ENCODE assay signal across 23 mouse cellular contexts in the genomic region with DNA sequence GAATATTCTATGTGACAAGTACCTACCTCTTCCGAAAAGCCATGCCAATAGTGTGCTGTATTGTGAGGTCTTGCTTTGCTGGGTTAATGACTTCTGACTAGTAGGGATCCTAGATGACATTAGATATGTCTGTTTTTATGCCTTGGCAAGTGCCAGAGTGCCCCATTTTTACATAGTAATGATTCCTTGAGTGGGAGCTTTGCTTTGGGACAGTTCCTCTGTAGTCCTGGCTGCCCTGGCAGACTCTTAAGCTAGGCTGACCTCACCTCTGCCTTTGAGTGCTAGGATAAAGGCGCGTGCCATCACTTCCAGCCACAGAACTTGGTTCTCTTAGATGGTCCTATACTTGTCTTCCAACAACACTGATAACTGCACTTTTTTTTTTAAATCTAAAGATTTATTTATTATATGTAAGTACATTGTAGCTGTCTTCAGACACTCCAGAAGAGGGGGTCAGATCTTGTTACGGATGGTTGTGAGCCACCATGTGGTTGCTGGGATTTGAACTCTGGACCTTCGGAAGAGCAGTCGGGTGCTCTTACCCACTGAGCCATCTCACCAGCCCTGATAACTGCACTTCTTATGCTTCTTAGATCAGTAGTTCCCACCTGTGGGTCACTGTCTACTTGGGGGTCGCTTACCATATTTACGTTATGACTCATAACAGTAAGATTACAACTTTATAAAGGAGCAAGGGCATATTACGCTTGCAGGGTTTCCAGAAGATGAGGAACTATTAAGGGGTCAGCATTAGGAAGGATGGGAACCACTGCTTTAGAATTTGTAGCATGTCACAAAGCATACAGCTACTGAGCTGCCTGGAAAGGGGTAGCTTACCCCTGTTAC. TPM values are rescaled to one million over a fixed set of nuclear protein-coding genes. Genes with fewer than 3 reads are reported as not detected.
DNase-seq lines count a peak whose midpoint lies in the region; ATAC-seq and TF ChIP-seq lines count a peak whose summit lies in the region.
"Had no signal": no experiment of that assay in that cellular context is flagged by ENCODE, and none has a peak within 500 bp of the region (broad histone marks: within the 10 kb centered on the region; RNA-seq: fewer than 3 reads in every experiment).

No protein-coding gene starts in this region.

- no peak overlapping the region for H3K9ac ChIP-seq in heart, postnatal 0 days (replicated peaks; ENCODE audit: low read depth, low read length)
- no peak overlapping the region for H3K9ac ChIP-seq in liver, embryonic 13.5 days
- no peak overlapping the region for H3K9ac ChIP-seq in ES-Bruce4 (ENCODE audit: low read depth, poor library complexity, severe bottlenecking)
- no peak overlapping the region for H3K9ac ChIP-seq in liver, embryonic 15.5 days
- no peak overlapping the region for H3K9ac ChIP-seq in forebrain, postnatal 0 days
- H3K9ac ChIP-seq: embryonic facial prominence, embryonic 15.5 days; heart, embryonic 12.5 days had no signal

- 84% methylated on average over 9 of the region's 9 CpGs for WGBS in heart, postnatal 0 days
- 83% methylated on average over 9 of the region's 9 CpGs for WGBS in liver, embryonic 13.5 days (ENCODE audit: insufficient replicate concordance)
- 81% methylated on average over 9 of the region's 9 CpGs for WGBS in liver, embryonic 15.5 days (ENCODE audit: insufficient replicate concordance)
- WGBS in forebrain, postnatal 0 days: 93% methylated on average over 9 of the region's 9 CpGs

- no peak for TF ChIP-seq CTCF in heart, postnatal 0 days (IDR thresholded peaks at IDR 0.05; ENCODE audit: low read depth)
- TF ChIP-seq CTCF in ES-Bruce4 (IDR thresholded peaks at IDR 0.05; ENCODE audit: low read depth, low read length): no peak
- TF ChIP-seq CTCF in forebrain, postnatal 0 days (IDR thresholded peaks at IDR 0.05; ENCODE audit: low read depth): no peak

- peak overlapping the region; percentile 26; the same call in 1 of the 2 replicates for H3K27ac ChIP-seq in heart, postnatal 0 days (ENCODE audit: low read depth)
- peak overlapping the region; percentile 45; the same call in 1 of the 2 replicates for H3K27ac ChIP-seq in liver, embryonic 13.5 days
- H3K27ac ChIP-seq in ES-Bruce4 (ENCODE audit: insufficient read depth, low read length): peak overlapping the region; percentile 37; the same call in 1 of the 2 replicates
- H3K27ac ChIP-seq in liver, embryonic 15.5 days (replicated peaks): peak overlapping the region; percentile 60
- H3K27ac ChIP-seq in forebrain, postnatal 0 days (ENCODE audit: low read depth, low read length): no peak overlapping the region
- H3K27ac ChIP-seq: embryonic facial prominence, embryonic 15.5 days; forebrain, embryonic 10.5 days had no signal

- H3K4me3 ChIP-seq in heart, postnatal 0 days (ENCODE audit: low read depth, low read length): no peak overlapping the region
- H3K4me3 ChIP-seq in liver, embryonic 13.5 days (replicated peaks): no peak overlapping the region
- no peak overlapping the region for H3K4me3 ChIP-seq in ES-Bruce4 (ENCODE audit: low read depth, low read length)
- no peak overlapping the region for H3K4me3 ChIP-seq in liver, embryonic 15.5 days (replicated peaks)
- no peak overlapping the region for H3K4me3 ChIP-seq in forebrain, postnatal 0 days (ENCODE audit: low read depth, low read length)
- H3K4me3 ChIP-seq: embryonic facial prominence, embryonic 15.5 days; erythroblast, embryonic 14.5 days; forebrain, embryonic 10.5 days; heart, embryonic 12.5 days had no signal

- DNase-seq in heart, postnatal 0 days (ENCODE audit: low spot score): no peak
- no peak for DNase-seq in heart, adult 18-20 months
- DNase-seq in liver, embryonic 13.5 days: no peak
- no peak for DNase-seq in liver
- DNase-seq in gastrocnemius, adult 18-20 months (ENCODE audit: low spot score): no peak
- no peak for DNase-seq in forebrain, postnatal 0 days
- DNase-seq: adrenal gland, adult 2 months; adrenal gland, postnatal 25 days; cerebellum, adult 18-20 months; cerebellum, adult 9-11 months; cerebellum, postnatal 36 days; gastrocnemius, postnatal 14 days; heart, postnatal 36 days had no signal

- no peak for TF ChIP-seq POLR2A in ES-Bruce4 (IDR thresholded peaks at IDR 0.05; ENCODE audit: insufficient read depth, low read length)

- no peaks in the 10 kb centered on the region for H3K27me3 ChIP-seq in heart, postnatal 0 days (ENCODE audit: control insufficient read depth, insufficient read depth, low read length)
- H3K27me3 ChIP-seq in liver, embryonic 13.5 days: no peaks in the 10 kb centered on the region
- H3K27me3 ChIP-seq in ES-Bruce4 (ENCODE audit: control insufficient read depth, insufficient read depth, low read length, poor library complexity, severe bottlenecking): no peaks in the 10 kb centered on the region
- H3K27me3 ChIP-seq in liver, embryonic 15.5 days: no peaks in the 10 kb centered on the region
- H3K27me3 ChIP-seq in forebrain, postnatal 0 days (ENCODE audit: insufficient read depth, low read length): no peaks in the 10 kb centered on the region
- H3K27me3 ChIP-seq: embryonic facial prominence, embryonic 15.5 days; heart, embryonic 12.5 days; Patski had no signal

- no peak overlapping the region for H3K4me2 ChIP-seq in heart, postnatal 0 days (ENCODE audit: low read depth, low read length)
- no peak overlapping the region for H3K4me2 ChIP-seq in liver, embryonic 13.5 days
- no peak overlapping the region for H3K4me2 ChIP-seq in liver, embryonic 15.5 days
- H3K4me2 ChIP-seq in forebrain, postnatal 0 days (ENCODE audit: low read depth): no peak overlapping the region
- H3K4me2 ChIP-seq: embryonic facial prominence, embryonic 15.5 days; heart, embryonic 12.5 days had no signal

- 0 out of 2 replicates have a peak, but pooled peaks cover 10% of the 10 kb centered on the region for H3K4me1 ChIP-seq in heart, postnatal 0 days (ENCODE audit: control insufficient read depth, insufficient read depth)
- peaks cover 43% of the 10 kb centered on the region for H3K4me1 ChIP-seq in liver, embryonic 13.5 days (replicated peaks)
- H3K4me1 ChIP-seq in ES-Bruce4 (ENCODE audit: control insufficient read depth, insufficient read depth, low read length): no peaks in the 10 kb centered on the region
- H3K4me1 ChIP-seq in liver, embryonic 15.5 days (replicated peaks): peaks cover 39% of the 10 kb centered on the region
- 0 out of 2 replicates have a peak, but pooled peaks cover 2% of the 10 kb centered on the region for H3K4me1 ChIP-seq in forebrain, postnatal 0 days (ENCODE audit: insufficient read depth)

- no peak for ATAC-seq in heart, postnatal 0 days (ENCODE audit: insufficient read depth, low read depth)
- peak; percentile 10; the same call in 1 of the 2 replicates for ATAC-seq in liver, embryonic 13.5 days (ENCODE audit: low read depth)
- ATAC-seq in liver, embryonic 15.5 days (ENCODE audit: insufficient read depth): no peak
- no peak for ATAC-seq in forebrain, postnatal 0 days
- ATAC-seq: forebrain, embryonic 14.5 days; hindbrain, embryonic 16.5 days; inflammation-experienced regulatory T-cells, adult 6 months; Patski had no signal

- no peaks in the 10 kb centered on the region for H3K9me3 ChIP-seq in heart, postnatal 0 days (replicated peaks; ENCODE audit: control insufficient read depth, low read length)
- no peaks in the 10 kb centered on the region for H3K9me3 ChIP-seq in liver, embryonic 13.5 days (replicated peaks)
- H3K9me3 ChIP-seq in ES-Bruce4 (replicated peaks; ENCODE audit: control insufficient read depth, insufficient read depth, low read length, poor library complexity, severe bottlenecking): no peaks in the 10 kb centered on the region
- no peaks in the 10 kb centered on the region for H3K9me3 ChIP-seq in liver, embryonic 15.5 days (replicated peaks)
- H3K9me3 ChIP-seq in forebrain, postnatal 0 days (ENCODE audit: low read length): no peaks in the 10 kb centered on the region
- H3K9me3 ChIP-seq: embryonic facial prominence, embryonic 15.5 days; heart, embryonic 12.5 days had no signal

- H3K36me3 ChIP-seq in heart, postnatal 0 days (replicated peaks; ENCODE audit: control insufficient read depth, insufficient read depth, low read length): peaks cover 68% of the 10 kb centered on the region
- peaks cover 78% of the 10 kb centered on the region for H3K36me3 ChIP-seq in liver, embryonic 13.5 days
- H3K36me3 ChIP-seq in ES-Bruce4 (ENCODE audit: control insufficient read depth, insufficient read depth, low read length, poor library complexity, severe bottlenecking): peaks cover 67% of the 10 kb centered on the region
- H3K36me3 ChIP-seq in liver, embryonic 15.5 days (replicated peaks): peaks cover 78% of the 10 kb centered on the region
- peaks cover 71% of the 10 kb centered on the region for H3K36me3 ChIP-seq in forebrain, postnatal 0 days (ENCODE audit: insufficient read depth)

- TF ChIP-seq EP300 in heart, postnatal 0 days (IDR thresholded peaks at IDR 0.05; ENCODE audit: low read depth): no peak
- TF ChIP-seq EP300 in ES-Bruce4 (IDR thresholded peaks at IDR 0.05; ENCODE audit: insufficient read depth, low read depth, low read length): no peak

RNA-seq across cellular contexts. Expression of a gene that starts 5.7 kb away (rescaled TPM):
- 472 and 482 TPM in 2 replicates for total RNA-seq in heart, postnatal 0 days (2014; rRNA removed; ENCODE audit: low replicate concordance)
- 287 and 306 TPM in 2 replicates for polyA plus RNA-seq in heart, postnatal 0 days (2015; fragmentation: Nextera tagmentation; extraction: Ambion mirVana)
- 100 to 1,000 TPM; 479 to 585 TPM for total RNA-seq in heart, adult 18-20 months (2021)
- polyA plus RNA-seq in liver, embryonic 13.5 days (2015; fragmentation: Nextera tagmentation; extraction: Ambion mirVana): 556 and 610 TPM in 2 replicates
- polyA plus RNA-seq in ES-Bruce4 (2011; ENCODE audit: insufficient read depth, insufficient read length, low read depth, missing spikeins): 2,022 and 2,082 TPM in 2 replicates
- polyA plus RNA-seq in liver, embryonic 15.5 days (2015; fragmentation: Nextera tagmentation; extraction: Ambion mirVana): 294 and 338 TPM in 2 replicates
- 100 to 1,000 TPM; 465 to 471 TPM for total RNA-seq in gastrocnemius, adult 18-20 months (2021)
- 672 and 863 TPM in 2 replicates for total RNA-seq in forebrain, postnatal 0 days (2014; rRNA removed)
- 359 and 435 TPM in 2 replicates for polyA plus RNA-seq in forebrain, postnatal 0 days (2015; fragmentation: Nextera tagmentation; extraction: Ambion mirVana)

RNA-seq across cellular contexts. Expression of a gene that starts 10.0 kb away (rescaled TPM):
- total RNA-seq in heart, postnatal 0 days (2014; rRNA removed; ENCODE audit: low replicate concordance): 18.8 and 19.5 TPM in 2 replicates
- 1.8 and 2.0 TPM in 2 replicates for polyA plus RNA-seq in heart, postnatal 0 days (2015; fragmentation: Nextera tagmentation; extraction: Ambion mirVana)
- 10 to 100 TPM; 23.2 to 23.4 TPM for total RNA-seq in heart, adult 18-20 months (2021)
- polyA plus RNA-seq in liver, embryonic 13.5 days (2015; fragmentation: Nextera tagmentation; extraction: Ambion mirVana): 6.9 and 7.6 TPM in 2 replicates
- polyA plus RNA-seq in ES-Bruce4 (2011; ENCODE audit: insufficient read depth, insufficient read length, low read depth, missing spikeins): 13.5 and 15.9 TPM in 2 replicates
- 10.1 and 12.0 TPM in 2 replicates for polyA plus RNA-seq in liver, embryonic 15.5 days (2015; fragmentation: Nextera tagmentation; extraction: Ambion mirVana)
- total RNA-seq in gastrocnemius, adult 18-20 months (2021): 10 to 100 TPM; 11.3 to 11.8 TPM
- 75.6 and 107 TPM in 2 replicates for total RNA-seq in forebrain, postnatal 0 days (2014; rRNA removed)
- polyA plus RNA-seq in forebrain, postnatal 0 days (2015; fragmentation: Nextera tagmentation; extraction: Ambion mirVana): 8.3 and 14.0 TPM in 2 replicates

RNA-seq across cellular contexts. Expression of a gene that starts 18.8 kb away (rescaled TPM):
- 45.0 and 45.5 TPM in 2 replicates for total RNA-seq in heart, postnatal 0 days (2014; rRNA removed; ENCODE audit: low replicate concordance)
- polyA plus RNA-seq in heart, postnatal 0 days (2015; fragmentation: Nextera tagmentation; extraction: Ambion mirVana): 23.9 and 24.7 TPM in 2 replicates
- total RNA-seq in heart, adult 18-20 months (2021): 100 to 1,000 TPM; 172 to 174 TPM
- polyA plus RNA-seq in liver, embryonic 13.5 days (2015; fragmentation: Nextera tagmentation; extraction: Ambion mirVana): 12.5 TPM in 2 replicates
- polyA plus RNA-seq in ES-Bruce4 (2011; ENCODE audit: insufficient read depth, insufficient read length, low read depth, missing spikeins): 64.9 and 66.8 TPM in 2 replicates
- polyA plus RNA-seq in liver, embryonic 15.5 days (2015; fragmentation: Nextera tagmentation; extraction: Ambion mirVana): 9.1 and 9.2 TPM in 2 replicates
- 10 to 100 TPM; 58.2 to 78.2 TPM for total RNA-seq in gastrocnemius, adult 18-20 months (2021)
- 49.1 and 60.9 TPM in 2 replicates for total RNA-seq in forebrain, postnatal 0 days (2014; rRNA removed)
- 21.4 and 25.5 TPM in 2 replicates for polyA plus RNA-seq in forebrain, postnatal 0 days (2015; fragmentation: Nextera tagmentation; extraction: Ambion mirVana)
